Mouse (Mus musculus): ENCODE data around the gene Uso1. TPM values are rescaled to one million over a fixed set of nuclear protein-coding genes. Genes with fewer than 3 reads are reported as not detected.

Gene Uso1
- polyA plus RNA-seq, 2 experiments = 14.3 to 18.6 TPM

GRCm38 (mm10) chr5:92212231-92212630 lies 74.5 kb downstream of the Uso1 start:
- DNase-seq (ENCODE audit: low read depth in 3 of 3, low spot score in 3 of 3) (no peak), ATAC-seq (ENCODE audit: insufficient read depth) (no peak)
- H3K9ac ChIP-seq (replicated peaks) = no peak overlapping the region
- no peak overlapping the region for H3K4me2 ChIP-seq (ENCODE audit: low read depth)
- H3K4me1 ChIP-seq (replicated peaks; ENCODE audit: control insufficient read depth in 2 of 2, insufficient read depth in 2 of 2, low read length in 1 of 2) = no peaks in the 10 kb centered on the region
- WGBS (ENCODE audit: insufficient replicate concordance) = 66% methylated on average over 4 of the region's 4 CpGs
- H3K27me3 ChIP-seq (ENCODE audit: control insufficient read depth, insufficient read depth, low read length) = no peaks in the 10 kb centered on the region
- TF ChIP-seq CTCF (IDR thresholded peaks at IDR 0.05; ENCODE audit: low read depth) = no peak
- TF ChIP-seq EP300 (IDR thresholded peaks at IDR 0.05; ENCODE audit: low read depth) = no peak
- H3K27ac ChIP-seq = no peak overlapping the region
- H3K36me3 ChIP-seq (replicated peaks; ENCODE audit: control insufficient read depth, insufficient read depth, low read depth) = no peaks in the 10 kb centered on the region
- no peaks in the 10 kb centered on the region for H3K9me3 ChIP-seq (ENCODE audit: control insufficient read depth, low read length)
- H3K4me3 ChIP-seq (ENCODE audit: insufficient read depth in 1 of 2, low read depth in 2 of 2, low read length in 2 of 2) = no peak overlapping the region

GRCm38 (mm10) chr5:92215308-92215707 lies 77.6 kb downstream of the Uso1 start, which contains the start of gene U90926:
Gene U90926, minus strand, starts transcription at chr5:92215408.
- DNase-seq (ENCODE audit: low read depth in 3 of 3, low spot score in 3 of 3) (no peak), ATAC-seq (ENCODE audit: insufficient read depth) (no peak)
- H3K36me3 ChIP-seq (replicated peaks; ENCODE audit: control insufficient read depth, insufficient read depth, low read depth) = no peaks in the 10 kb centered on the region
- no peaks in the 10 kb centered on the region for H3K4me1 ChIP-seq (replicated peaks; ENCODE audit: control insufficient read depth in 2 of 2, insufficient read depth in 2 of 2, low read length in 1 of 2)
- no peak within 1 kb of the TSS for H3K4me3 ChIP-seq (ENCODE audit: insufficient read depth in 1 of 2, low read depth in 2 of 2, low read length in 2 of 2)
- no peak within 1 kb of the TSS for H3K9ac ChIP-seq (replicated peaks)
- 63% methylated on average over 4 of the region's 4 CpGs for WGBS (ENCODE audit: insufficient replicate concordance)
- H3K27me3 ChIP-seq (ENCODE audit: control insufficient read depth, insufficient read depth, low read length) = no peaks in the 10 kb centered on the region
- no peaks in the 10 kb centered on the region for H3K9me3 ChIP-seq (ENCODE audit: control insufficient read depth, low read length)
- no peak for TF ChIP-seq EP300 (IDR thresholded peaks at IDR 0.05; ENCODE audit: low read depth)
- no peak for TF ChIP-seq CTCF (IDR thresholded peaks at IDR 0.05; ENCODE audit: low read depth)
- H3K27ac ChIP-seq = no peak within 1 kb of the TSS
- no peak within 1 kb of the TSS for H3K4me2 ChIP-seq (ENCODE audit: low read depth)

GRCm38 (mm10) chr5:92218915-92219793 lies 81.4 kb downstream of the Uso1 start:
- no peak for TF ChIP-seq EP300 (IDR thresholded peaks at IDR 0.05; ENCODE audit: low read depth)
- no peak for TF ChIP-seq CTCF (IDR thresholded peaks at IDR 0.05; ENCODE audit: low read depth)
- no peak overlapping the region for H3K27ac ChIP-seq
- H3K4me1 ChIP-seq (replicated peaks; ENCODE audit: control insufficient read depth in 2 of 2, insufficient read depth in 2 of 2, low read length in 1 of 2) = no peaks in the 10 kb centered on the region
- no peaks in the 10 kb centered on the region for H3K36me3 ChIP-seq (replicated peaks; ENCODE audit: control insufficient read depth, insufficient read depth, low read depth)
- H3K9ac ChIP-seq (replicated peaks) = no peak overlapping the region
- H3K4me3 ChIP-seq (ENCODE audit: insufficient read depth in 1 of 2, low read depth in 2 of 2, low read length in 2 of 2) = no peak overlapping the region
- H3K9me3 ChIP-seq (ENCODE audit: control insufficient read depth, low read length) = no peaks in the 10 kb centered on the region
- 48% methylated on average over 17 of the region's 17 CpGs for WGBS (ENCODE audit: insufficient replicate concordance)
- H3K4me2 ChIP-seq (ENCODE audit: low read depth) = no peak overlapping the region
- DNase-seq (ENCODE audit: low read depth in 3 of 3, low spot score in 3 of 3) (no peak), ATAC-seq (ENCODE audit: insufficient read depth) (no peak)
- no peaks in the 10 kb centered on the region for H3K27me3 ChIP-seq (ENCODE audit: control insufficient read depth, insufficient read depth, low read length)

GRCm38 (mm10) chr5:92219826-92220225 lies 82.1 kb downstream of the Uso1 start:
- no peak overlapping the region for H3K4me3 ChIP-seq (ENCODE audit: insufficient read depth in 1 of 2, low read depth in 2 of 2, low read length in 2 of 2)
- no peak overlapping the region for H3K9ac ChIP-seq (replicated peaks)
- H3K36me3 ChIP-seq (replicated peaks; ENCODE audit: control insufficient read depth, insufficient read depth, low read depth) = no peaks in the 10 kb centered on the region
- no peak overlapping the region for H3K4me2 ChIP-seq (ENCODE audit: low read depth)
- 27% methylated on average over 6 of the region's 6 CpGs for WGBS (ENCODE audit: insufficient replicate concordance)
- no peaks in the 10 kb centered on the region for H3K4me1 ChIP-seq (replicated peaks; ENCODE audit: control insufficient read depth in 2 of 2, insufficient read depth in 2 of 2, low read length in 1 of 2)
- H3K9me3 ChIP-seq (ENCODE audit: control insufficient read depth, low read length) = no peaks in the 10 kb centered on the region
- DNase-seq (ENCODE audit: low read depth in 3 of 3, low spot score in 3 of 3) (no peak), ATAC-seq (ENCODE audit: insufficient read depth) (no peak)
- H3K27me3 ChIP-seq (ENCODE audit: control insufficient read depth, insufficient read depth, low read length) = no peaks in the 10 kb centered on the region
- TF ChIP-seq CTCF (IDR thresholded peaks at IDR 0.05; ENCODE audit: low read depth) = no peak
- TF ChIP-seq EP300 (IDR thresholded peaks at IDR 0.05; ENCODE audit: low read depth) = no peak
- H3K27ac ChIP-seq = no peak overlapping the region

- no peaks in the 10 kb centered on the region for H3K36me3 ChIP-seq (replicated peaks; ENCODE audit: control insufficient read depth, insufficient read depth, low read depth)
- WGBS (ENCODE audit: insufficient replicate concordance) = 66% methylated on average over 8 of the region's 8 CpGs
These were observed 82.7 kb downstream of the Uso1 start for GRCm38 (mm10) chr5:92220287-92220902.

More at GRCm38 (mm10) chr5:92220287-92220902, 82.7 kb downstream of the Uso1 start:
- ATAC-seq (ENCODE audit: insufficient read depth) = no peak
- no peak for DNase-seq (ENCODE audit: low read depth in 3 of 3, low spot score in 3 of 3)
- Histone ChIP-seq H3K4me2 (ENCODE audit: low read depth) (no peak overlapping the region), H3K4me3 (ENCODE audit: insufficient read depth in 1 of 2, low read depth in 2 of 2, low read length in 2 of 2) (no peak overlapping the region), H3K27me3 (ENCODE audit: control insufficient read depth, insufficient read depth, low read length) (no peaks in the 10 kb centered on the region), H3K27ac (no peak overlapping the region), H3K9ac (replicated peaks) (no peak overlapping the region), H3K9me3 (ENCODE audit: control insufficient read depth, low read length) (no peaks in the 10 kb centered on the region), H3K4me1 (replicated peaks; ENCODE audit: control insufficient read depth in 2 of 2, insufficient read depth in 2 of 2, low read length in 1 of 2) (no peaks in the 10 kb centered on the region)
- TF ChIP-seq CTCF (IDR thresholded peaks at IDR 0.05; ENCODE audit: low read depth) = no peak
- TF ChIP-seq EP300 (IDR thresholded peaks at IDR 0.05; ENCODE audit: low read depth) = no peak
